Mouse (Mus musculus) midbrain, postnatal 0 days (tissue): ENCODE results near the gene Ccr9. TPM values are rescaled to one million over a fixed set of nuclear protein-coding genes. Genes with fewer than 3 reads are reported as not detected.
A peak's percentile ranks its signal among the peaks of the same experiment; 100 is the strongest.

Source experiments
- ATAC-seq: fragments of 200-750 bp; cut with Nextera tagmentation; 2 replicates; pipeline ENCODE4 v1.8.0; 2017; ENCODE audit warnings: moderate number of reproducible peaks, mild to moderate bottlenecking, moderate TSS enrichment, moderate library complexity; ENCODE audit not compliant: low FRiP score
- DNase-seq: peaks from one replicate; pipeline ENCODE4 v3.0.0-alpha.2; 2015; ENCODE audit warnings: low spot score
- H3K27ac ChIP-seq: fragments of 300-500 bp; sonication (generic); 2 replicates; pipeline ENCODE4 v1.5.1; 2014; ENCODE audit warnings: low read depth, mild to moderate bottlenecking, low read length, mixed read lengths
- H3K27me3 ChIP-seq: fragments of 300-500 bp; sonication (generic); 2 replicates; pipeline ENCODE4 v1.6.1; 2014; ENCODE audit warnings: low read length, control low read depth, mixed read lengths; ENCODE audit not compliant: insufficient read depth
- H3K36me3 ChIP-seq: fragments of 300-500 bp; sonication (generic); 2 replicates; pipeline ENCODE4 v1.6.1; 2014; ENCODE audit warnings: low read length, control low read depth, mixed read lengths; ENCODE audit not compliant: insufficient read depth
- H3K4me1 ChIP-seq: fragments of 300-500 bp; sonication (generic); 2 replicates; pipeline ENCODE4 v1.6.1; 2014; ENCODE audit warnings: mild to moderate bottlenecking, control low read depth, antibody characterized with exemption, low read length, mixed read lengths; ENCODE audit not compliant: insufficient read depth
- H3K4me2 ChIP-seq: fragments of 300-500 bp; sonication (generic); 2 replicates; pipeline ENCODE4 v1.6.1; 2014; ENCODE audit warnings: low read depth, mild to moderate bottlenecking, low read length, mixed read lengths; ENCODE audit not compliant: poor library complexity, severe bottlenecking
- H3K4me3 ChIP-seq: fragments of 300-500 bp; sonication (generic); 2 replicates; pipeline ENCODE4 v1.5.1; 2014; ENCODE audit warnings: low read depth, mild to moderate bottlenecking, low read length, moderate library complexity
- H3K9ac ChIP-seq: fragments of 300-500 bp; sonication (generic); replicated peaks from 2 replicates; pipeline ENCODE4 v1.6.1; 2014; ENCODE audit warnings: mild to moderate bottlenecking, low read length, moderate library complexity, mixed read lengths; ENCODE audit not compliant: poor library complexity, severe bottlenecking
- H3K9me3 ChIP-seq: fragments of 300-500 bp; sonication (generic); 2 replicates; pipeline ENCODE4 v1.6.1; 2016; ENCODE audit warnings: low read length, control low read depth
- CTCF ChIP-seq: IDR thresholded peaks from 2 replicates; pipeline ENCODE4 v1.5.1; 2016; ENCODE audit warnings: antibody characterized with exemption, mild to moderate bottlenecking
- WGBS: fragments of 180-500 bp; shearing (Covaris S2); extraction: QIAGEN DNeasy Blood & Tissue Kit; methylation state at CpG from one replicate; pipeline ENCODE4 v1.1.7; 2014; 5-methylcytosine and 5-hydroxymethylcytosine counted together
- polyA plus RNA-seq: library from polyadenylated mRNA; unstranded; fragments of >200 nt; fragmentation: Nextera tagmentation; extraction: Ambion mirVana; gene quantifications from 2 replicates; pipeline ENCODE4 v1.2.1, GENCODE M21; 2015
- total RNA-seq: library from RNA; depleted of rRNA; stranded (reverse); fragments of >200 nt; gene quantifications from 2 replicates; pipeline ENCODE4 v1.2.3, GENCODE M21; 2014

Ccr9 gene
- total and polyA plus RNA-seq, 2 experiments from 2014 or later = 0.05 to 0.28 TPM

GRCm38 (mm10) chr9:123796174-123796573 lies 117.9 kb downstream of the Ccr9 start:
- H3K27me3 ChIP-seq = no peaks in the 10 kb centered on the region
- H3K4me1 ChIP-seq = no peaks in the 10 kb centered on the region
- WGBS = 75% methylated on average over 3 of the region's 3 CpGs
- peak; percentile 63; the same call in 1 of the 2 replicates for ATAC-seq
- H3K9me3 ChIP-seq = no peaks in the 10 kb centered on the region
- H3K4me2 ChIP-seq = no peak overlapping the region
- H3K36me3 ChIP-seq = peaks cover 43% of the 10 kb centered on the region; the same call in 1 of the 2 replicates
- H3K4me3 ChIP-seq = no peak overlapping the region
- peak; percentile 82 for TF ChIP-seq CTCF
- DNase-seq = peak; percentile 69
- H3K9ac ChIP-seq = no peak overlapping the region
- H3K27ac ChIP-seq = no peak overlapping the region

GRCm38 (mm10) chr9:123801527-123801926 lies 123.3 kb downstream of the Ccr9 start:
- WGBS = 86% methylated on average over 1 of the region's 1 CpGs

GRCm38 (mm10) chr9:123802421-123802820 lies 124.2 kb downstream of the Ccr9 start:
- TF ChIP-seq CTCF = no peak
- Histone ChIP-seq H3K4me2 (no peak overlapping the region), H3K9ac (no peak overlapping the region), H3K4me1 (no peaks in the 10 kb centered on the region), H3K27me3 (no peaks in the 10 kb centered on the region), H3K27ac (no peak overlapping the region), H3K9me3 (no peaks in the 10 kb centered on the region), H3K4me3 (no peak overlapping the region), H3K36me3 (peaks cover 22% of the 10 kb centered on the region; the same call in 1 of the 2 replicates)
- no peak for ATAC-seq
- DNase-seq = no peak
- 97% methylated on average over 2 of the region's 2 CpGs for WGBS

More at GRCm38 (mm10) chr9:123801527-123801926, 123.3 kb downstream of the Ccr9 start:
- Histone ChIP-seq H3K4me2 (no peak overlapping the region), H3K9ac (no peak overlapping the region), H3K27ac (no peak overlapping the region), H3K4me3 (no peak overlapping the region), H3K27me3 (no peaks in the 10 kb centered on the region), H3K36me3 (peaks cover 25% of the 10 kb centered on the region; the same call in 1 of the 2 replicates), H3K9me3 (no peaks in the 10 kb centered on the region), H3K4me1 (no peaks in the 10 kb centered on the region)
- no peak for TF ChIP-seq CTCF
- no peak for ATAC-seq
- no peak for DNase-seq

- H3K4me2 ChIP-seq = no peak overlapping the region
- no peaks in the 10 kb centered on the region for H3K4me1 ChIP-seq
- ATAC-seq = no peak
- no peaks in the 10 kb centered on the region for H3K9me3 ChIP-seq
- no peak overlapping the region for H3K27ac ChIP-seq
- no peak overlapping the region for H3K4me3 ChIP-seq
- peaks cover 17% of the 10 kb centered on the region; the same call in 1 of the 2 replicates for H3K36me3 ChIP-seq
- TF ChIP-seq CTCF = no peak
- H3K9ac ChIP-seq = no peak overlapping the region
- H3K27me3 ChIP-seq = no peaks in the 10 kb centered on the region
- DNase-seq = no peak
These were observed 124.7 kb downstream of the Ccr9 start for GRCm38 (mm10) chr9:123802896-123803295.

- Histone ChIP-seq H3K36me3 (peaks cover 16% of the 10 kb centered on the region; the same call in 1 of the 2 replicates), H3K9me3 (no peaks in the 10 kb centered on the region), H3K27me3 (no peaks in the 10 kb centered on the region), H3K4me3 (no peak overlapping the region), H3K4me2 (no peak overlapping the region), H3K27ac (no peak overlapping the region), H3K4me1 (no peaks in the 10 kb centered on the region), H3K9ac (no peak overlapping the region)
- no peak for TF ChIP-seq CTCF
- WGBS = 91% methylated on average over 2 of the region's 2 CpGs
- ATAC-seq (no peak), DNase-seq (no peak)
These were observed 127.0 kb downstream of the Ccr9 start for GRCm38 (mm10) chr9:123805241-123805640.

GRCm38 (mm10) chr9:123806267-123806666 lies 128.0 kb downstream of the Ccr9 start, which contains the start of gene Cxcr6:
TSS of gene Cxcr6 (plus strand) at chr9:123806475.
- no peak within 1 kb of the TSS for H3K27ac ChIP-seq
- ATAC-seq (no peak), DNase-seq (no peak)
- H3K36me3 ChIP-seq = peaks cover 10% of the 10 kb centered on the region; the same call in 1 of the 2 replicates
- 84% methylated on average over 5 of the region's 5 CpGs for WGBS
- H3K9me3 ChIP-seq = no peaks in the 10 kb centered on the region
- no peaks in the 10 kb centered on the region for H3K4me1 ChIP-seq
- no peak within 1 kb of the TSS for H3K9ac ChIP-seq
- H3K27me3 ChIP-seq = no peaks in the 10 kb centered on the region
- no peak for TF ChIP-seq CTCF
- no peak within 1 kb of the TSS for H3K4me3 ChIP-seq
- no peak within 1 kb of the TSS for H3K4me2 ChIP-seq
